8 mouse cellular contexts compared by ENCODE assay signal in the genomic region with DNA sequence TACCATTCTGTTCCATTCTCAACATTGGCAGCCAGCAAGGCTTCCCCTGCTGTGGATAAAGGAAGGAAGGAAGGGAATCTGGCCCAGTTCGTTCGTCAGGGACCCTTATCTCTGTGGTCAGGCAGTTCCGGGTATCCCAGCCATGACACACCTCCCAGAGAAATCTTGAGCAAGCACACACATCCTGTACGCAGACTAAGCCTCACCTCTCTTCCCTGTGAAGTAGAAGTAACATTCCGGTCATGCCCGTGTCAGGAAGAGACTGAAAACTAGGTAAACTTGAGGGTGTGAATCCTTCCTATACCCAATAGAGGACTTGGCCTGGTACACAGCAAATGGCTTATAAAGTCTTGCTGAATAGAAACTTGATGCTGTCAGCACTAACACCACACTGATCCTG. TPM values are rescaled to one million over a fixed set of nuclear protein-coding genes. Genes with fewer than 3 reads are reported as not detected.
DNase-seq lines count a peak whose midpoint lies in the region; ATAC-seq lines count a peak whose summit lies in the region.

No protein-coding gene starts in this region.

- no peaks in the 10 kb centered on the region for H3K9me3 ChIP-seq in forebrain, embryonic 13.5 days (replicated peaks)
- no peaks in the 10 kb centered on the region for H3K9me3 ChIP-seq in forebrain, embryonic 11.5 days (ENCODE audit: control insufficient read depth, low read length)
- H3K9me3 ChIP-seq in heart, embryonic 11.5 days (replicated peaks; ENCODE audit: control insufficient read depth, low read length) = no peaks in the 10 kb centered on the region

- H3K4me2 ChIP-seq in forebrain, embryonic 13.5 days = no peak overlapping the region
- no peak overlapping the region for H3K4me2 ChIP-seq in forebrain, embryonic 11.5 days (ENCODE audit: low read depth, low read length, severe bottlenecking)
- peak overlapping the region; percentile 12 for H3K4me2 ChIP-seq in heart, embryonic 11.5 days

- H3K4me1 ChIP-seq in forebrain, embryonic 13.5 days = peaks cover 80% of the 10 kb centered on the region
- peaks cover 24% of the 10 kb centered on the region; the same call in 1 of the 2 replicates for H3K4me1 ChIP-seq in forebrain, embryonic 11.5 days (replicated peaks; ENCODE audit: control insufficient read depth, insufficient read depth, low read length)
- peaks cover 96% of the 10 kb centered on the region for H3K4me1 ChIP-seq in heart, embryonic 11.5 days (ENCODE audit: control insufficient read depth, insufficient read depth, low read length)

- H3K9ac ChIP-seq in forebrain, embryonic 13.5 days = peak overlapping the region; percentile 14; the same call in 1 of the 2 replicates
- H3K9ac ChIP-seq in forebrain, embryonic 11.5 days (ENCODE audit: low read length) = no peak overlapping the region
- H3K9ac ChIP-seq in heart, embryonic 11.5 days (ENCODE audit: low read depth, low read length) = no peak overlapping the region; the same call in 1 of the 2 replicates

- no peak overlapping the region for H3K4me3 ChIP-seq in forebrain, embryonic 13.5 days
- no peak overlapping the region for H3K4me3 ChIP-seq in forebrain, embryonic 11.5 days (ENCODE audit: low read depth, low read length)
- no peak overlapping the region for H3K4me3 ChIP-seq in heart, embryonic 11.5 days (ENCODE audit: low read depth, low read length)

- no peak overlapping the region for H3K27ac ChIP-seq in forebrain, embryonic 13.5 days
- H3K27ac ChIP-seq in forebrain, embryonic 11.5 days (ENCODE audit: low read depth, low read length) = no peak overlapping the region
- peak overlapping the region; percentile 54 for H3K27ac ChIP-seq in heart, embryonic 11.5 days (ENCODE audit: low read depth, low read length)

- 70% methylated on average over 6 of the region's 6 CpGs for WGBS in forebrain, embryonic 13.5 days
- WGBS in forebrain, embryonic 11.5 days = 81% methylated on average over 6 of the region's 6 CpGs
- 12% methylated on average over 6 of the region's 6 CpGs for WGBS in heart, embryonic 11.5 days (ENCODE audit: insufficient replicate concordance)

- H3K36me3 ChIP-seq in forebrain, embryonic 13.5 days (ENCODE audit: poor library complexity, severe bottlenecking) = no peaks in the 10 kb centered on the region
- no peaks in the 10 kb centered on the region for H3K36me3 ChIP-seq in forebrain, embryonic 11.5 days (ENCODE audit: control insufficient read depth, insufficient read depth, low read length)
- H3K36me3 ChIP-seq in heart, embryonic 11.5 days (ENCODE audit: control insufficient read depth, insufficient read depth, low read length) = no peaks in the 10 kb centered on the region

- no peaks in the 10 kb centered on the region for H3K27me3 ChIP-seq in forebrain, embryonic 13.5 days
- H3K27me3 ChIP-seq in forebrain, embryonic 11.5 days (ENCODE audit: control insufficient read depth, insufficient read depth, low read length) = no peaks in the 10 kb centered on the region
- no peaks in the 10 kb centered on the region for H3K27me3 ChIP-seq in heart, embryonic 11.5 days (ENCODE audit: control insufficient read depth, insufficient read depth, low read length)

- DNase-seq in forebrain, embryonic 11.5 days (ENCODE audit: low spot score) = no peak
- peak; percentile 70 to 79 for DNase-seq in kidney, postnatal 36 days
- no peak for DNase-seq in gastrocnemius, adult 8-10 months (ENCODE audit: low spot score in 2 of 2)
- no peak for DNase-seq in thymus, postnatal 10 days (ENCODE audit: low spot score in 2 of 2)
- DNase-seq in cerebellum, postnatal 14 days = no peak

- ATAC-seq in forebrain, embryonic 13.5 days = no peak
- ATAC-seq in forebrain, embryonic 11.5 days (replicated peaks; ENCODE audit: low FRiP score) = no peak
- peak; percentile 50 for ATAC-seq in heart, embryonic 11.5 days (replicated peaks; ENCODE audit: insufficient number of reproducible peaks, low FRiP score, low TSS enrichment)
- peak; percentile 43 for ATAC-seq in megakaryocyte progenitor cell, adult 5-6 weeks (replicated peaks; ENCODE audit: poor library complexity)

RNA-seq across cellular contexts. Expression of gene Nek6, which starts 21.9 kb away (rescaled TPM):
- 122 and 124 TPM in 2 replicates for polyA plus RNA-seq in forebrain, embryonic 13.5 days (2015; fragmentation: Nextera tagmentation; extraction: Ambion mirVana)
- polyA plus RNA-seq in forebrain, embryonic 11.5 days (2014; fragmentation: Nextera tagmentation; extraction: Ambion mirVana) = 138 and 150 TPM in 2 replicates
- polyA plus RNA-seq in heart, embryonic 11.5 days (2014; fragmentation: Nextera tagmentation; extraction: Ambion mirVana) = 78.8 and 85.1 TPM in 2 replicates
- total RNA-seq in megakaryocyte progenitor cell, adult 5-6 weeks (2015) = 15.0 and 18.2 TPM in 2 replicates
- 4.4 and 5.0 TPM in 2 replicates for total RNA-seq in megakaryocyte progenitor cell, adult 5-6 weeks (2017)
- total RNA-seq in gastrocnemius, adult 8-10 months (2022) = 10 to 100 TPM; 10.7 to 15.6 (median 14.1) TPM

Comparison
In these comparisons a context has a peak if more than half of its experiments do, and no peak if none do; other contexts are left out.
1. ATAC-seq: peak in heart, embryonic 11.5 days (single experiment) and megakaryocyte progenitor cell, adult 5-6 weeks (single experiment); none in forebrain, embryonic 13.5 days (single experiment) and forebrain, embryonic 11.5 days (single experiment).
2. DNase-seq: peak in kidney, postnatal 36 days (2 of 2); none in forebrain, embryonic 11.5 days (single experiment), gastrocnemius, adult 8-10 months (0 of 2), thymus, postnatal 10 days (0 of 2) and cerebellum, postnatal 14 days (0 of 2).